Mouse (Mus musculus): ENCODE results near the gene Yjefn3. TPM values are rescaled to one million over a fixed set of nuclear protein-coding genes. Genes with fewer than 3 reads are reported as not detected.

The Yjefn3 gene
- polyA plus RNA-seq, 1 experiment: not detected

DNA sequence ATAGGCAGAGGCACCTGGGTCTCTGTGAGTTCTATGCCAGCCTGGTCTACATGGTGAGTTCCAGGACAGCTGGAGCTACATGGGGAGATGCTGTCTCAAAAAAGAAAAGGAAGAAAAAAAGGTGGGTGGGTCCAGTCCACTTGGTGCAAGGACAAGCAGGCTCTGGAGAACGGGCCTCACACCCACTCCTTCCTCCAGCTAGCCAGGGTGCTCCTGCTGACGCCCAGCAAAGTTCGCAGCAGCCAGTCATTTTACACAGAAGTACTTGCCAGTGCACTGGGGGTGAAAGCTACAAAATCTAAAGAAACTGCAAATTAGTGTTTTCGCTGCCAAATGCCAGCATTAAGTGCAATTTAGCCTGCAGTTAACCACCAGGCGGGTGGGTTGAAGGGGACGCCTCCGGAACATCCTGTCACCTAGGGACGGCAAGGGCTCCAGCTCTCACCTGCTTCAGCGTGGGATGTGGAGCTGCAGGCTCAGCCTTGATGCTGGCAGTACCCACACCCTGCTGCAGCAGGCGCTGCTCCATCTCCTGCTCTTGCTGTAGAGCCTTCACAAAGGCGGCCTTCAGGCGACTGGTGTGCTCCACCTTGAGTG, 10.1 kb upstream of the Yjefn3 start:
- H3K4me3 ChIP-seq (ENCODE audit: insufficient read depth, low read length): no peak overlapping the region
- peaks cover 4% of the 10 kb centered on the region; the same call in 1 of the 2 replicates for H3K4me1 ChIP-seq (ENCODE audit: control insufficient read depth, insufficient read depth, low read length)
- no peak overlapping the region for H3K27ac ChIP-seq (ENCODE audit: insufficient read depth, low read length)
- no peak for TF ChIP-seq POLR2A (IDR thresholded peaks at IDR 0.05; ENCODE audit: low read depth, low read length)
- TF ChIP-seq CTCF (IDR thresholded peaks at IDR 0.05; ENCODE audit: borderline replicate concordance, insufficient read depth, low read length): no peak

DNA sequence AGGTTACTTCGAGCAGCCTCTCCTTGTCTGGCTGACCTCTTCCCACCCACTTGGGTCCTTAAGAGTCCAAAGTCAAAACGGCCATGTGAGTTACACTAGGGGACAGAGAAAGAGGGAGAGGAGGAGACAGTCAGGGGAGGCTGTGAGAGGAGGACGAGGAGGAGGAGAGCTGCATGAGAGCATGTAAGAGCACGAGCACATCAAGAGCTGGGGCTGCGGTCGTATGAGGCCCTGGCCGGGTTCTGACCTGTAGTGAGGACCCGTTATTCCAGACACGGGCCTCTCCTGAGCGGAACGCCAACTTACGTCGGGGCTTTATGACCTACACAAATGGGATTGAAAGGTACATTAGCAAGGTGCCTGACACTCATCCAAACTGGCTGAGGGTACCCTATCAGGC, 9.4 kb upstream of the Yjefn3 start:
- Histone ChIP-seq H3K4me3 (ENCODE audit: insufficient read depth, low read length) (no peak overlapping the region), H3K4me1 (ENCODE audit: control insufficient read depth, insufficient read depth, low read length) (peaks cover 10% of the 10 kb centered on the region; the same call in 1 of the 2 replicates), H3K27ac (ENCODE audit: insufficient read depth, low read length) (no peak overlapping the region)
- TF ChIP-seq POLR2A (IDR thresholded peaks at IDR 0.05; ENCODE audit: low read depth, low read length) (no peak), CTCF (IDR thresholded peaks at IDR 0.05; ENCODE audit: borderline replicate concordance, insufficient read depth, low read length) (no peak)

DNA sequence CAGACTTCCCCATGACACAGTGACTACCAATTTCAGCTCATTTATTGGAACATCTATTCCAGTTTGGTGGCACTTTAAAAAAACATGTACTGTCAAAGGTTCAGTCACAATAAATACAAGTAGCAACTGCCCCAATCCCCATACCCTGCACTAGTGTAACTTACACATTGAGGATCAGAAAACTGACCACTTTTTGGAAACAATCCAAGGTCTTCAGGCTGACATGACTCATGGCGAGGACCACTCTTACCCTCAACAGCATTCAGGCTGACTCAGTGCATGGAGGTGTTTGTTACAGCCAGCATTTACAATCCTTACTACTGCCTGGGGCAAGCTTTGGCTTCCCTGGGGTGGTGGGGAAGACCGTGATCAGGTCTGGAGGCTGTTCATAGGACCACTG, 4.6 kb upstream of the Yjefn3 start:
- TF ChIP-seq CTCF (IDR thresholded peaks at IDR 0.05; ENCODE audit: borderline replicate concordance, insufficient read depth, low read length) (no peak), POLR2A (IDR thresholded peaks at IDR 0.05; ENCODE audit: low read depth, low read length) (no peak)
- Histone ChIP-seq H3K27ac (ENCODE audit: insufficient read depth, low read length) (peak overlapping the region; percentile 48), H3K4me1 (ENCODE audit: control insufficient read depth, insufficient read depth, low read length) (peaks cover 19% of the 10 kb centered on the region), H3K4me3 (ENCODE audit: insufficient read depth, low read length) (no peak overlapping the region)

DNA sequence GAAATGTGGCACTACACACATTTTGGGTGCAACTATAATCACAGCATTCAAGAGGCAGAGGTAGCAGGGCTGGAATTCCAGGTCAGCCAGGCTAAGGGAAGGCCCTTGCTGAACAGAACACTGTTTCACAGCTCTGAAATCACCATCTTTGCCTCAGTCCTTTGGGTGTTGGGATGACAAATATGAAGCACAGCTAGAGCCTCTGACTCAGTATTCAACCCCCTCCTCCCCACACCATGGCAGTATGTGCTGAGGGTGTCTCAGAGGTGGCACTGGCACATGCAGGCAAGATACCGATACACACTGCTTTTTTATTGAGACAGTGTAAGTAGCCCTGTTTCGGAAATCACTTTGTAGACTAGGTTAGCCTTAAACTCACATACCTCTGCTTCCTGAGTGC, 3.7 kb upstream of the Yjefn3 start:
- H3K27ac ChIP-seq (ENCODE audit: insufficient read depth, low read length): peak overlapping the region; percentile 39; the same call in 1 of the 2 replicates
- TF ChIP-seq POLR2A (IDR thresholded peaks at IDR 0.05; ENCODE audit: low read depth, low read length) (no peak), CTCF (IDR thresholded peaks at IDR 0.05; ENCODE audit: borderline replicate concordance, insufficient read depth, low read length) (no peak)
- no peak overlapping the region for H3K4me3 ChIP-seq (ENCODE audit: insufficient read depth, low read length)
- peaks cover 19% of the 10 kb centered on the region for H3K4me1 ChIP-seq (ENCODE audit: control insufficient read depth, insufficient read depth, low read length)

- Histone ChIP-seq H3K27ac (ENCODE audit: insufficient read depth, low read length) (no peak overlapping the region), H3K4me1 (ENCODE audit: control insufficient read depth, insufficient read depth, low read length) (peaks cover 21% of the 10 kb centered on the region), H3K4me3 (ENCODE audit: insufficient read depth, low read length) (no peak overlapping the region)
- TF ChIP-seq POLR2A (IDR thresholded peaks at IDR 0.05; ENCODE audit: low read depth, low read length): no peak
- no peak for TF ChIP-seq CTCF (IDR thresholded peaks at IDR 0.05; ENCODE audit: borderline replicate concordance, insufficient read depth, low read length)
These were observed 1.6 kb upstream of the Yjefn3 start for GRCm38 (mm10) chr8:69904096-69904495.

GRCm38 (mm10) chr8:69903063-69903542, 591 bp upstream of the Yjefn3 start:
- Histone ChIP-seq H3K4me1 (ENCODE audit: control insufficient read depth, insufficient read depth, low read length) (peaks cover 21% of the 10 kb centered on the region), H3K27ac (ENCODE audit: insufficient read depth, low read length) (peak overlapping the region; percentile 23), H3K4me3 (ENCODE audit: insufficient read depth, low read length) (peak overlapping the region; percentile 18)
- TF ChIP-seq POLR2A (IDR thresholded peaks at IDR 0.05; ENCODE audit: low read depth, low read length) (peak; percentile 74), CTCF (IDR thresholded peaks at IDR 0.05; ENCODE audit: borderline replicate concordance, insufficient read depth, low read length) (no peak)

GRCm38 (mm10) chr8:69901484-69902162, 889 bp downstream of the Yjefn3 start:
- H3K27ac ChIP-seq (ENCODE audit: insufficient read depth, low read length): peak overlapping the region; percentile 63
- peaks cover 10% of the 10 kb centered on the region for H3K4me1 ChIP-seq (ENCODE audit: control insufficient read depth, insufficient read depth, low read length)
- H3K4me3 ChIP-seq (ENCODE audit: insufficient read depth, low read length): peak overlapping the region; percentile 68
- TF ChIP-seq POLR2A (IDR thresholded peaks at IDR 0.05; ENCODE audit: low read depth, low read length) (peak; percentile 74), CTCF (IDR thresholded peaks at IDR 0.05; ENCODE audit: borderline replicate concordance, insufficient read depth, low read length) (no peak)

GRCm38 (mm10) chr8:69900895-69901451, 1.5 kb downstream of the Yjefn3 start:
- Histone ChIP-seq H3K4me3 (ENCODE audit: insufficient read depth, low read length) (peak overlapping the region; percentile 68), H3K4me1 (ENCODE audit: control insufficient read depth, insufficient read depth, low read length) (peaks cover 3% of the 10 kb centered on the region), H3K27ac (ENCODE audit: insufficient read depth, low read length) (peak overlapping the region; percentile 58)
- TF ChIP-seq POLR2A (IDR thresholded peaks at IDR 0.05; ENCODE audit: low read depth, low read length) (no peak), CTCF (IDR thresholded peaks at IDR 0.05; ENCODE audit: borderline replicate concordance, insufficient read depth, low read length) (no peak)

DNA sequence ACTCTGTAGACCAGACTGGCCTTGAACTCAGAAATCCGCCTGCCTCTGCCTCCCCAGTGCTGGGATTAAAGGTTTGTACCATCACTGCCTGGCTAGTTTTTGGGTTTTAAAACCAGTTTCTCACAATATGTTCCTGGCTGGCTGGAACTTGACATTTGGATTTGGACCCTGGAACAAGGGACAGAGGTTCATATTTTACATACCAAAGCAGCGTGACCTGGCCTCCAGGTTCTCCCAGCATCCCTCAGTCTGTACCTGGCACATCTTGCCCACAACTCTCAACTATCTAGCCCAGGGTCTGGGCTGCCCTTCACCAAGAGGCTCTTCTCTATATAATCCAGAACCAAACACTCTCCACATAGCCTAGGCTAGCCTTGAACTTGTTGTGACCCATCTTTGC, 2.6 kb downstream of the Yjefn3 start:
- TF ChIP-seq CTCF (IDR thresholded peaks at IDR 0.05; ENCODE audit: borderline replicate concordance, insufficient read depth, low read length) (no peak), POLR2A (IDR thresholded peaks at IDR 0.05; ENCODE audit: low read depth, low read length) (no peak)
- Histone ChIP-seq H3K27ac (ENCODE audit: insufficient read depth, low read length) (no peak overlapping the region), H3K4me1 (ENCODE audit: control insufficient read depth, insufficient read depth, low read length) (peaks cover 3% of the 10 kb centered on the region; the same call in 1 of the 2 replicates), H3K4me3 (ENCODE audit: insufficient read depth, low read length) (no peak overlapping the region)

- TF ChIP-seq CTCF (IDR thresholded peaks at IDR 0.05; ENCODE audit: borderline replicate concordance, insufficient read depth, low read length): no peak
- TF ChIP-seq POLR2A (IDR thresholded peaks at IDR 0.05; ENCODE audit: low read depth, low read length): no peak
- Histone ChIP-seq H3K4me3 (ENCODE audit: insufficient read depth, low read length) (no peak overlapping the region), H3K4me1 (ENCODE audit: control insufficient read depth, insufficient read depth, low read length) (peaks cover 3% of the 10 kb centered on the region; the same call in 1 of the 2 replicates), H3K27ac (ENCODE audit: insufficient read depth, low read length) (no peak overlapping the region)
These were observed 4.7 kb downstream of the Yjefn3 start for GRCm38 (mm10) chr8:69897857-69898256.
